Mouse (Mus musculus) heart, adult 10 weeks (tissue): Measurements from ENCODE around the gene Skint3. TPM values are rescaled to one million over a fixed set of nuclear protein-coding genes. Genes with fewer than 3 reads are reported as not detected.

ENCODE experiments used
- polyA plus RNA-seq: library from polyadenylated mRNA; stranded (reverse); fragments of 350-450 nt; fragmentation: Illumina TruSeq; extraction: RNeasy Lipid Tissue Mini Kit (QIAGEN cat#74804); gene quantifications from one replicate; pipeline ENCODE4 v1.2.3, GENCODE M21; 2014; ENCODE audit warnings: low read depth, low replicate concordance

Gene Skint3
- polyA plus RNA-seq: not detected

DNA sequence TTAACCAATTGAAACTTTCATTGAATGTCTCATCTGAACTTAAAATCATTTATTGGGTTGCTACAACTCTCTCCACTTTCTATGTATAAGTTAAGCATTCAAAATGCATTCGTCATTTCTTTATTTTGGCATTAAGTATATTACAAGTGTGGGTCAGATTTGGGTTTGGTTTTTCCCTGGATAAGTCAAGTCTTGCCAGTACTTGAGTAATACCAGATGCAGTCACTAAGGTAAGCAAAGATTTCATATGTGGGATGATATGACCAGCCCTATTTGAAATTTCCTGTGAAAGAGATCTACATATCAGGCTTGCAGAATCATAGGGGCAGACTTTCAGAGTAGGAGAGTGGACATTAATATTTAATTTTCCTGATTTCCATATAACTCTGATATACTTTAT lies at the start of gene Skint3:
Gene Skint3, plus strand, starts transcription at position 301 of the 400 bp plus-strand sequence.

Other genes starting within 250 kb of the Skint3 start
- gene Skint1, start 226.0 kb upstream of the Skint3 start, polyA plus RNA-seq: not detected
- not detected for gene Skint4, start 160.2 kb upstream of the Skint3 start, polyA plus RNA-seq
- gene Skint9, start 201.7 kb downstream of the Skint3 start, polyA plus RNA-seq: not detected